Mouse (Mus musculus) limb, embryonic 14.5 days (tissue): ENCODE data around the gene Gprc6a. TPM values are rescaled to one million over a fixed set of nuclear protein-coding genes. Genes with fewer than 3 reads are reported as not detected.
A peak's percentile ranks its signal among the peaks of the same experiment; 100 is the strongest.

Experiments used
- ATAC-seq: fragments of 200-750 bp; cut with Nextera tagmentation; 2 replicates; pipeline ENCODE4 v1.8.0; 2017; ENCODE audit warnings: low read depth, moderate number of reproducible peaks, moderate TSS enrichment; ENCODE audit not compliant: low FRiP score
- DNase-seq: peaks from one replicate; pipeline ENCODE4 v3.0.0-alpha.2; 2015; ENCODE audit warnings: low spot score
- H3K27ac ChIP-seq: fragments of 300-500 bp; sonication (generic); replicated peaks from 2 replicates; pipeline ENCODE4 v1.5.1; 2014; ENCODE audit warnings: low read depth, mild to moderate bottlenecking, low read length, moderate library complexity, mixed read lengths
- H3K27me3 ChIP-seq: fragments of 300-500 bp; sonication (generic); 2 replicates; pipeline ENCODE4 v1.6.1; 2014; ENCODE audit warnings: low read length, mixed read lengths; ENCODE audit not compliant: control insufficient read depth, insufficient read depth
- H3K36me3 ChIP-seq: fragments of 300-500 bp; sonication (generic); 2 replicates; pipeline ENCODE4 v1.6.1; 2014; ENCODE audit warnings: mild to moderate bottlenecking, low read length, moderate library complexity, mixed read lengths; ENCODE audit not compliant: control insufficient read depth, insufficient read depth
- H3K4me1 ChIP-seq: fragments of 300-500 bp; sonication (generic); 2 replicates; pipeline ENCODE4 v1.6.1; 2014; ENCODE audit warnings: antibody characterized with exemption, low read length, mixed read lengths; ENCODE audit not compliant: control insufficient read depth, insufficient read depth
- H3K4me2 ChIP-seq: fragments of 300-500 bp; sonication (generic); replicated peaks from 2 replicates; pipeline ENCODE4 v1.6.1; 2014; ENCODE audit warnings: low read depth, mild to moderate bottlenecking, low read length, moderate library complexity; ENCODE audit not compliant: severe bottlenecking
- H3K4me3 ChIP-seq: fragments of 300-500 bp; sonication (generic); replicated peaks from 2 replicates; pipeline ENCODE4 v1.5.1; 2014; ENCODE audit warnings: low read length
- H3K9ac ChIP-seq: fragments of 300-500 bp; sonication (generic); 2 replicates; pipeline ENCODE4 v1.6.1; 2014; ENCODE audit warnings: mild to moderate bottlenecking, low read depth, low read length, moderate library complexity; ENCODE audit not compliant: severe bottlenecking
- H3K9me3 ChIP-seq: fragments of 300-500 bp; sonication (generic); 2 replicates; pipeline ENCODE4 v1.6.1; 2016; ENCODE audit warnings: low read length; ENCODE audit not compliant: control insufficient read depth
- POLR2A ChIP-seq: fragments of 200-500 bp; IDR thresholded peaks from 2 replicates; pipeline ENCODE4 v1.8.0; 2012; ENCODE audit warnings: inconsistent platforms, mild to moderate bottlenecking, moderate library complexity, borderline replicate concordance; ENCODE audit not compliant: insufficient read depth, insufficient read length; ENCODE audit errors: extremely low read depth
- WGBS: fragments of 180-500 bp; shearing (Covaris S2); extraction: QIAGEN DNeasy Blood & Tissue Kit; methylation state at CpG from one replicate; pipeline ENCODE4 v1.1.7; 2014; 5-methylcytosine and 5-hydroxymethylcytosine counted together
- polyA plus RNA-seq, 2 experiments: library from polyadenylated mRNA; depleted of rRNA in 1 of 2; stranded (reverse) in 1 of 2; unstranded in 1 of 2; fragments of >200 nt; fragmentation: Nextera tagmentation in 1 of 2; extraction: Ambion mirVana in 1 of 2; gene quantifications; 2 replicates each; pipeline versions ENCODE4 v1.2.1 to v1.2.3; 2012 to 2014

Gprc6a gene
- polyA plus RNA-seq, 2 experiments, result not detected

DNA sequence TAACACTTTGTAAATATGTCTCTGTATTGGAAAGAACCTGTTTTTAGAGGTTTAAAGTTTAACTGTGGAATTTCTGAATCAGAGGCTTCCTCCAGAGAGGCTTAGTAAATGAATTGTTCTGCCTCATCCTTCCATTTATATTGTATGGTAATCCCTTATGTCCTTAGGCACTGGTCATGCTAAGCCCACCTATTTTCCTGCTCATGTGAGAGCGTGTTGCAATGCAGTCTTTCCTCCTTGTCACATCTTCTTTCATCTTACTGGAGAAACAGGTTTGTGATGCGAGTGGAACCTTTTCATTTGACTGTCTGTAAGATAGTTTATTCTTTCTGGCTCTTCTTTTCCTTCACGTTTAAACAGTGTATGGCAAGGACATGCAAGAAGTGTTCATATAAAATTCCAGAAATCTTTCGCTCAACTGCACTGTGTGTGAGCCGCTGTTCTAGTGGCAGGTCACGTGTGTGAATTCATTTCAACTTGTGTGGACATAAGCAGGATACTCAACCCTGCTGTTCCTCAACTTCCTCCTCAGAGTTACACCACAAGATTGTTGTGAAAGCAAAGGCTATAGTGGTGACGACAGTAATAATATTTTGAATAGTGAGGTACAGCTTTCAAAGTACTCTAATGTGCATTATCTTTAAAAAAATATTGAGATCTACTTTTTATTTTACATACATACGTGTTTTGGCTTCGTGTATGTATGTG, 34.2 kb downstream of the Gprc6a start:
- no peaks in the 10 kb centered on the region for H3K9me3 ChIP-seq
- no peak overlapping the region for H3K9ac ChIP-seq
- no peak for TF ChIP-seq POLR2A
- no peak overlapping the region for H3K27ac ChIP-seq
- no peaks in the 10 kb centered on the region for H3K4me1 ChIP-seq
- DNase-seq (no peak), ATAC-seq (no peak)
- H3K4me3 ChIP-seq, result no peak overlapping the region
- H3K4me2 ChIP-seq, result no peak overlapping the region
- WGBS, result 81% methylated on average over 9 of the region's 9 CpGs
- no peaks in the 10 kb centered on the region for H3K27me3 ChIP-seq
- no peaks in the 10 kb centered on the region for H3K36me3 ChIP-seq

DNA sequence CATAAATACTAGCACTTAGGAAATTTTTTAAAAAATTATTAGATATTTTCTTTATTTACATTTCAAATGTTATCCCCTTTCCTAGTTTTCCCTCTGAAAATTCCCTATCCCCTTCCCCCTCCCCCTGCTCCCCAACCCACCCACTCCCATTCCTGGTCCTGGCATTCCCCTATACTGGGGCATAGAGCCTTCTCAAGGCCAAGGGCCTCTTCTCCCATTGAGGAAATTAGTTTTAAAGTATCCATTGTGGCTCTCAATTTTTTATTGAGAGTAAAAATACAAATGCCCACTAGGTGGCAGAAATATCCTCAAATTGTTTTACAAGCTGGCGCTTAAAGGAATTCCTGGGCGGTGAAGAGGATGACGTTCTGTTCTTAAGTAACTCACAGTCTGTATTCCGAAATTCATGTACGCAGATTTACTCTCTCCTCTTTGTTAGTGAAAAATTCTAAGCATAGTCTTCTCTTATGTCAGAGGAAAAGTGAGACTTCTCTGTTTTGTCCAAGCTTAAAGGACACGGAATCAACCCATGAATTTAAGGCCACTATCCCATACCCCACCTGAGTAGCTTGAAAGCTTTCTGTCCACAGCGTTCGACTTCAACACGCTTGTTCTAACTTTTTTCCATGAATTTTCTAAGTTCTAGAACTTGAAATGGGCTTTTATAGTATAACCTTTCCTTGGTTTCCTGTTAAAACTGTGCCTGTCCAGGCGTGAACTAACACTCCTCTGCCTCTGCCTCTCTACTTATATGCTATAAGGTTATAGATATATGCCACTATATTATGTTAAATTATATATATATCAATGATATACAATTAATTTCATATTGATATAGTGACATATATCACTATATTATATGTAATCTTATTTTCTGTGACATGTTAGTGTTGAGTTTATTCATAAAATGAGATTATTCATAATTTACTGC, 36.0 kb downstream of the Gprc6a start:
- Histone ChIP-seq H3K9me3 (no peaks in the 10 kb centered on the region), H3K9ac (no peak overlapping the region), H3K4me3 (no peak overlapping the region), H3K4me2 (no peak overlapping the region), H3K27ac (no peak overlapping the region), H3K27me3 (no peaks in the 10 kb centered on the region; the same call in 1 of the 2 replicates), H3K36me3 (no peaks in the 10 kb centered on the region), H3K4me1 (no peaks in the 10 kb centered on the region)
- ATAC-seq (no peak), DNase-seq (peak; percentile 69)
- TF ChIP-seq POLR2A, result no peak
- 42% methylated on average over 10 of the region's 10 CpGs for WGBS

DNA sequence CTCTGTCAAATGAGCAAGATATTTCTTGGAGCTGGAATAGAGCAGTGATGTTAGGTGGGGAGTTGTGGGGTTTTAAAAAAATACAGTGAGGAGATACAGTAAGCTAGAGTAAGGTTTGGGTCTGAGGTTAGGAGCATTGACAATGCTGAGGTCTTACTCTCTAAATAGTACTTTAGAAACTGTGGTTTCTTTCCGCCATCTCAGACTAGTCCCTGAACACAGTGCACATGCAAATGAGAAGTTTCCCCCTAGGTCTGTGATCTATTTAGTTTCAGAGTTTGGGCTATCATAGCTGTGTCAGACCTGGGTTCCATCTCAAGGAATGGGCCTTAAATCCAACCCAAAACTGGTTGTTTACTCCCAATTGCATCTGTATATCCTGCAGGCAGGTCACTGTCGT, 39.7 kb downstream of the Gprc6a start:
- no peak for DNase-seq
- no peak overlapping the region for H3K27ac ChIP-seq
- no peaks in the 10 kb centered on the region for H3K4me1 ChIP-seq
- H3K4me3 ChIP-seq, result no peak overlapping the region
- H3K27me3 ChIP-seq, result peaks cover 6% of the 10 kb centered on the region; the same call in 1 of the 2 replicates
- WGBS, result 91% methylated on average over 2 of the region's 2 CpGs
- no peak for ATAC-seq
- H3K36me3 ChIP-seq, result no peaks in the 10 kb centered on the region
- no peak for TF ChIP-seq POLR2A
- H3K4me2 ChIP-seq, result no peak overlapping the region
- H3K9me3 ChIP-seq, result no peaks in the 10 kb centered on the region
- H3K9ac ChIP-seq, result no peak overlapping the region

DNA sequence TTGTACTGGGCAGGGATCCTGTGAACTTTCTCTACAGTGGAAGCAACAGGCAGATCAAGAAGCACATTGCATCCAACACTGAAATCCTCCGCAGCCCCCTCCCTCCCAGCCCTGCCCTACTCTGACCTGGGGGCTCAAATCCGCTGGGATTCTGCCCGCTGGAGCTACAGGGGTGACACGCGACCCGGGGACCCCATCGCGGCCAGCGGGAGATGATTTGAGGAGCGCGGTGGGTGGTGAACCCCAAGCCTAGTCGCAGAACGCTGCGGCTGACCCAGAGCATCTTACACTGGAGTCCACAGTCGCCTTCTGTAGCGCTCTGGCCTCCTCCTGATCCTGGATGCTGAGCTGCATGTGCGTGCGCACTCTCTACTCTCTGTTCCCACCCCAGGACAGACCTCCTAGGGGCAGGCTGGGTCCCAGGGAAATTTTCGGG, 41.1 kb downstream of the Gprc6a start, which contains the start of gene Fam162b:
Gene Fam162b (minus strand): TSS at position 379 of the 436 bp plus-strand sequence.
- DNase-seq (no peak), ATAC-seq (peak; percentile 62; the same call in 1 of the 2 replicates)
- peak within 1 kb of the TSS; percentile 48 for H3K4me2 ChIP-seq
- H3K27ac ChIP-seq, result no peak within 1 kb of the TSS
- no peaks in the 10 kb centered on the region for H3K4me1 ChIP-seq
- no peaks in the 10 kb centered on the region for H3K36me3 ChIP-seq
- WGBS, result 9% methylated on average over 14 of the region's 19 CpGs
- peak within 1 kb of the TSS; percentile 22 for H3K4me3 ChIP-seq
- H3K9me3 ChIP-seq, result no peaks in the 10 kb centered on the region
- H3K27me3 ChIP-seq, result peaks cover 6% of the 10 kb centered on the region; the same call in 1 of the 2 replicates
- TF ChIP-seq POLR2A, result no peak
- peak within 1 kb of the TSS; percentile 40; the same call in 1 of the 2 replicates for H3K9ac ChIP-seq

DNA sequence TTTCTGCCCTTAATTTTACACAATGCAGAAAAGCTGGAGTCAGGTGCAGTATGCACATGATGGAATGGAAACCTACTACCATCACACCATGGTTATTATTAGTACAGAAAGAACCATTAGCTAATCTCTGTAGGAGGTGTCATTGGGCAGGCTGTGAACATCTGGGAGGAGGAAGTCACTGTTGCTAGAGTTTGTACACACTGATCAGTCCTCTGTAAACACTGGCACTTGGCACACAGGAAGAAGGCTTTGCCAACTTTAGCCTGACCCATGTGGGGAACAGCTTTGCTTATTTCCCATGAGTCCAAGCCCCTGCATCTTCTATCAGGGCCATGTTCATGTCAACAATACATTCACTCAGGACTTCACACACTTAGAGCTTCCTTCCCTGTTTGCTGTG, 46.3 kb downstream of the Gprc6a start:
- TF ChIP-seq POLR2A, result no peak
- Histone ChIP-seq H3K9me3 (no peaks in the 10 kb centered on the region), H3K36me3 (no peaks in the 10 kb centered on the region), H3K9ac (no peak overlapping the region), H3K27me3 (peaks cover 6% of the 10 kb centered on the region; the same call in 1 of the 2 replicates), H3K4me2 (no peak overlapping the region), H3K27ac (no peak overlapping the region), H3K4me3 (no peak overlapping the region), H3K4me1 (no peaks in the 10 kb centered on the region)
- ATAC-seq (no peak), DNase-seq (no peak)
